Mouse (Mus musculus) naive thymus-derived CD4-positive, alpha-beta T cell, adult 2 months (primary cell): ENCODE results near the gene Ubap1.

Source experiments
- DNase-seq: peaks from one replicate; pipeline ENCODE4 v3.0.0-alpha.2; 2011; ENCODE audit warnings: low read depth

The Ubap1 gene

DNA sequence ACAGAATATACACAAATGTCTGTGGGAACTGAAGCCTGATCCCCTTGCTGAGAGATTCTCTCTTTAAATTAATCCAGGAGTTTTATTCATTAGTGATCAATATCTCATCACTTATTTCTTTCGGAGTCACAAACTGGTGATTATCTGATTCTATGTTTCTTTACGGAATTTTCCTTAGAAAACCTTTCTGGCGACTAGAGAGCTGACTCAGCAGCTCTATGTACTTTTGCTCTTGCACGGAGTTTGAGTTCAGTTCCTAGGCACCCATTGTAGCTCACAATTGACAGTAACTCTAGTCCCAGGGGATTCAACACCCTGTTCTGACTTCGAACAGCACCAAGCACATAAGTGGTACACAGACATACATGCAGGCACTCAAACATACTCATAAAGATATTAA lies 90.1 kb downstream of the Ubap1 start:
- no peak for DNase-seq
